Mouse (Mus musculus): ENCODE results near the gene Ube4a.

The Ube4a gene

GRCm38 (mm10) chr9:44965126-44965832 lies at the start of gene Ube4a:
Gene Ube4a, minus strand, starts transcription at chr9:44965600.
- peak; percentile 99 for DNase-seq

DNA sequence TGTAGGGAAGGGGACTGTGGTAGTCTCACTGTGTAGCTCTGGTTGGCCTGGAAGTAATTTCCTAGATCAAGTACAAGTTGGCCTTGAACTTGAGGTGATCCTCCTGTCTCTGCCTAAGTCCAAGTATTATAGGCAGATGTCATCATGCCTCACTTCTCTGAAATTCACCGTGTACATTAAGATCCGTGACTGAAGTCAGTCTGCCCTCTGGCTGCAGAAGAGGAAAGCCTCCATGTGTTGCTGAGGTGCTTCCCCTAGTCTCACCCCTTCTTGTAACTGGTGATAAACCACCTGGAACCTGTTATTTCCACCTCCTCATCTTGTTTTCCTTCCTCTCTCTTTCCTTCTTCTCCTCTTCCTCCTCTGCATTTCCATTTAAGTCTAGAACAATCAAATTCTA lies 49.5 kb upstream of the Ube4a start:
- peak; percentile 57 for DNase-seq

DNA sequence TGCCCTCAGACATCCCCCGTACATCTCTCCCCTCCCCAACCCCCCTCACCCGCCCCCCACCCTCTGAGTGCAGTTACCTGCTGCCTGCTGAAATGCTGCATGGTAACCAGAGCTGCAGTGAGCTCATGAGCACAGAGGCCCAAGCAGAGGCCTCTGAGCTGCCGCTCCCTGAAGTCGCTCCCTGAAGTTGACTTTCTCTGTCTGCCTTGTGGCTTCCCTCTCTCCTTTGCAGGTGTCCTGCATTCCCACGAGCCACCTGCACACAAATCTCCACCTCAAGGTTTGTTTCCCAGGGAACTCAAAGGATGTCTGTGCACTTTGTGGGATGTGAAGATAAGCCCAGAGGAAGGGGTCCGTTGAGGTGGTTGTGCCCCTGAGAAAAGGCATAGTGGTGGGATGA lies 45.9 kb upstream of the Ube4a start:
- no peak for DNase-seq

DNA sequence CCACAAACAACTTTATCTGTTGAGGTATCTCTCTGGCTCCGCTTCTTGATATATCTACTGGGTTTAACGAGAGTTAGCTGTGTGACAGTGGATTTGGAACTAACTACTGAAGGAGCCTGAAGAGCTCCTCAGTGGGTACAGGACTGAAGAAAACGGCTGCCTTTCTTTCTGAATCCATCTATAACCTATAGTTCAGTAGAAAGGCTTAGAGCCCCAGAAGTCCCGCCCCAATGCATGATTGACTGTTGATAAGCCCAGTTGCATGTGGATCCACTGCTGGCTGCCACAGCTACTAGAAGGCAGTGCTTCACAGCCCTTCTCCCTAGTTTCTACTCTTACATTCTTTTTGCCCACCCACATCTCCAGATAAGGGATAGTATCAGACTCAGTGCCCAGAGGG lies 45.1 kb upstream of the Ube4a start:
- peak; percentile 83 for DNase-seq

DNA sequence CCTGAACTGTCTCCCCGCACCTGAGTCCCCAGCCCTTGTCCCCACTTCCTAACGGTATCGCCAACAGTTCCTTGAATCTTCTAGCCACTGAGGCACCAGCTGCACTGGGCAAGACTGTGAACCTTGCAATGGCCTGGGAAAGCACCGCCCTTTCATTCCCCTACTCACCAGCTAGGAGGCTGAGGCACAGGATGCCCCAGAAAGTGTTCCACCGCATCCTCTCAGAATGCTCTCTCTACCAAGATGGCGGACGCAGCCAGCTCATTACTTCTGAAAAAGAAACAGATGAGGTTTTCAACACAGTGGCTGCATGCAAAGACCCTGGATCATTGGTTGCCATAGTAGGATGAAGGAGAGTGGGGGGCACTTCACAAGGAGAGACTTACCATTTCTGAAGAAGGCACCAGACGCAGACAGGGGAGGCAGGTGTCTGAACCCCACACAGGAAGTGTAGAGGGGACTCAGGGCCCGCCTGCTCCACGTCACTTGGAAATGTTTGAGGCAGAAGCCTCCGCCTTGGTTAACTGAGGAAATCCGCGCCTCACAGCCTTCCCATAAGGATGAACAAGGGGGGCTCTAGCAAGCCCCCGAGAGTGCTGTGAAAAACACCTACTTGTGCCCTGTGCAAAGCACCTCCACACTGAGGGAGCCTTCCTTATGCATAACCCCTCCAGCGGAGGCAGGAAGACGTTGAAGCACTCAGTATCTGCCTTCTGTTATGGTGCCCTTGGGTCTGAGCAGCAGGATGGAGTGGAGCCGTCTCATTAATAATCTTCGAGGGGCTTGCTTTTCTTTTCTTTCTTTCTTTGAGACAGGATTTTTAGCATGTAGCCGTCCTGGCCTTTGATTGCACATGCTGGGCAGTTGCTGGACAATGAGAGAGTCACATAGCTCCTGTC lies 44.0 kb upstream of the Ube4a start, which contains the start of gene Cd3e:
Gene Cd3e (minus strand): TSS at position 448 of the 899 bp plus-strand sequence.
- peak; percentile 87 for DNase-seq

DNA sequence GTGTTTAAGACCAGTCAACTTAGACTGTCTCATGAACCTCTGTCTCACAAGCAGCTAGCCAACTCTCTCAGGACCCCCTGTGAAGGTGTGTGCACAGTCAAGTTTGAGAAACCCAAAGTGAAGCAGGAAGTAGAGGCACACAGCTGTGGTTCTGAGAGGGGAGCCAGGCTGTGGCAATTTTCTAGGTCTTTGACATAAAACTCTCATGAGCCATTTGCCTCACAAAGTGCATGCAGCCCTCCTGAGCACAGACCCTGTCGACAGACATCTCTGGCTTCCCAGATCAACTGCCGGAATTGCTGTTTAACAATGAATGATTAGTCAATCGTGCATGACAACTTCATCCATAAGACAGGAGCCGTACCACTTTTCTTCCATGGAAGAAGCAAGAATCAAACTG lies 42.9 kb upstream of the Ube4a start:
- DNase-seq, result peak; percentile 79

DNA sequence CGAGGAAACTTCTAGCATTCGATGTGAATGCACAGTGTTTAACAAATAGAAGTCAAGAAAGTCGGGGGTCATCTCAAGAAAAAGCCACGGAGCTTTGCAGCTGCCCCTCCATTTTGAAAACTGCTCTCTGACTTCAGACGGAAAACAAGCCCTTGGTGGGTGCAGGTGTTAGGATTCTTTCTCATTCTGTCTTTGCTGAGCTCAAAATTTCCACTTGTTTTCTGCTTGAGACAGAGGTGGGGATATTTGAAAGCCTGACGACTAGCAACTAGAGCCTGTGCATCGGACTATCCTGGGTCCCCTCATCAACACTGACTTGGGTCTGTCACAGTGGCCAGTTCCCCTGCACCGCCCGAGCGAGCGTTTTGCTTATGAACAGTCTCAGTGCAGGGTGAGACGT lies 42.0 kb upstream of the Ube4a start:
- peak; percentile 47 for DNase-seq

DNA sequence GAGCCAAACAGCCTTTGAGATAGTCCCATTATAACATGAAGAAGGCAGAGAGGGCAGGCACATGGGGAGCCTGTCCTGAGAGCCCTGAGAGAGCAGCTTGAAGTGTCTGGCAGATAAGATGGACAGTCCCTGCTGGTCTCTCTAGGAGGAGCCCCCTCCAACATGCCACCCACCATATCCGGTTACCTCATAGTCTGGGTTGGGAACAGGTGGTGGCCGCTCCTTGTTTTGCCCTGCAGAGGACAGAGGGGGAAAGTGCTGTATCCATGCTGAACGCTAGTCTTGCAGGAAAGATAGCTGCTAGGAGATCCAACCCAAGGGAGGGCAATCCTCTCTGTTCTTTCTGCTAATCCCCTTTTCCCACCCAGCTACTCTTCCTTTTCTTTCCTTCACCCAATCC lies 34.8 kb upstream of the Ube4a start:
- DNase-seq, result no peak

DNA sequence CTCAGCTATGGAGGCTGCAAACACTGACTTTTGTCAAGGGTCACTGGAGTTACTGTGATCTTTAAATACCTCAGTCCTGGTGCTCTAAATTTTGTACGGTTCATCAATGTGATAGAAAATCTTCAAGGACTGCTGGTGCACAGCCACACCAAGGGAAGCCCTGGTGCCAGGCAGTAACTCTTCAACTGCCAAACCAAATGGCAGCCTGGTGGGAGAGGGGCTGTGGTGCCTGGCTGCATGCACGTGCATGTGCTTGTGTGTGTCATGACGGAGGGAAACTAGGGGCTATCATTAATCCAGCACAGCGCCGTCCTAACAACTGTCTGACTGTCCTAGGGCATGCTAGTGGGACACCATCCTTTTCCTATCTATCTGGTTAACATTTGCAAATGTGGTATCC lies 34.4 kb upstream of the Ube4a start:
- DNase-seq, result no peak

DNA sequence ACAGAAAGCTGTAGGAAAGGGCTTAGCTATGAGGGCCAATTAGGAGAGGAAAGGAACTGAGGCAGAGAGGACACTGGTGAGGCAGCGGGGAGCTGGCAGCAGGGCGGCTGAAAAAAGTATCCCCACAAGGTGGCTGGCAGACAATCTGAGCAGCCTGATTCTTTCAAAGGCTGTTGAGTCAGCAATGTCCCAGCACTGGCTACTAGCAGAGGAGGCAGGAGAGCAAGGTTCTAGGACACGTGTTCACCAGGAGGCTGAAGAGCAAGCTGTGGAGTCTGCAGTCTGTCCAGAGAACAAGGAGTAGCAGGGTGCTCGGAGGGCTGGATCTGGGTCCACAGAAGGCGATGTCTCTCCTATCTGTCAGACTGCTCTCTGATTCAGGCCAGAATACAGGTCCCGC lies 33.8 kb upstream of the Ube4a start:
- peak; percentile 61 for DNase-seq

- DNase-seq, result peak; percentile 71
Observed at GRCm38 (mm10) chr9:44998138-44998537, 32.7 kb upstream of the Ube4a start.

GRCm38 (mm10) chr9:44996590-44996989 lies 31.2 kb upstream of the Ube4a start:
- peak; percentile 70 for DNase-seq

DNA sequence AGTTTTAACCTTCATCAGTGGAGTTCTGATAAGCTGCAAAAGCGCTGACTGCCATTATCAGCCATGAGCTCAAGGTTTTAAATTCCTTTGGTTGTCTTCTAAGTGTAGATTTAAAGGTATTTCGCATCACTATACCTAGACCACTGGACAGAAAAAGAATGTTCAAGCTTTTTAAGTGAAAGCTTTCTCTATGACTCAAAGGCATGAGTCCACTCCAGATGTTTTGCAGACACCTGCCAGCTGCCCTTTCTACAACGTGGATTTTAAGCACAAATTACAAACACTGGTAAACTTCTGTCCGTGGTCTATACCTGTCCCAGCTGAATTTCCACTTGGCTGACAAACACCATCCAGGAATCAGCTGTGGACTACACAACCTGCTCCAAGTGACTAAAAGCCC lies 29.6 kb upstream of the Ube4a start:
- DNase-seq, result no peak

- no peak for DNase-seq
Observed at GRCm38 (mm10) chr9:44993268-44993667, 27.9 kb upstream of the Ube4a start.

GRCm38 (mm10) chr9:44992271-44992670 lies 26.9 kb upstream of the Ube4a start:
- no peak for DNase-seq

DNA sequence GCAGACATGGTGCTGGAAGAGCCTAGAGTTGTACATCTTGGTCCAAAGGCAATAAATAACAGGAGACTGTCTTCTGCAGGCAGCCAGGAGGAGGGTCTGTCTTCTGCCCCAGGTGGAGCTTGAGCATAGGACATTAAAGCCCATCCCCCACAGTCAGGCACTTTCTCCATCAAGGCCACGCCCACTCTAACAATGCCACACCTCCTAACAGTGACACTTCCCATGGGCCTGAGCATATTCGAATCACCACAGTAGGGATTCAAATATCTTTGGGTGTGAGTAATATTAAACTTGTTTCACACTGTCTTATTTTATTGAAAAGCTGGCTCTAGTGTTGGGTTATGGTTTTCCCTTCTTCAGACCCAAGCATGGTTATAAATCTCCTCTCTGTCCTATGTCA lies 26.4 kb upstream of the Ube4a start:
- DNase-seq, result no peak

DNA sequence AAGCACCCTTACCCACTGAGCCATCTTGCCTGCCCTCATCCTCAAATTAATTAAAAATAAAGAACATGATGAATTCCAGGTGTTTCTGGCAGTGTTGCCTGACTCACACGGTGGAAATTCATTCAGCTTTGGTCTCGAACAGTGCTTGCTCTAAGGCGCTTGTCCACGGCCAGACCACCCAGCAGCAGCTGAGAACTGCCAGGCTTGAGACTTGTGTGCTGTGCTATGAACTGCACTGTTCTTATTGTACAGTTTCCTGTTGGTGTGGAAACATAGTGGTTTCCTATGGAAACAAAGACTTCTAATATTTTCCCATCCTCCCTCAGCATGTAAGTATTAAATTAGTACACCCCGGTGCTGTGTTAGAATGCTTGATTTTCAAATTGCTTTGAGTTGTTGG lies 21.6 kb upstream of the Ube4a start:
- no peak for DNase-seq

DNA sequence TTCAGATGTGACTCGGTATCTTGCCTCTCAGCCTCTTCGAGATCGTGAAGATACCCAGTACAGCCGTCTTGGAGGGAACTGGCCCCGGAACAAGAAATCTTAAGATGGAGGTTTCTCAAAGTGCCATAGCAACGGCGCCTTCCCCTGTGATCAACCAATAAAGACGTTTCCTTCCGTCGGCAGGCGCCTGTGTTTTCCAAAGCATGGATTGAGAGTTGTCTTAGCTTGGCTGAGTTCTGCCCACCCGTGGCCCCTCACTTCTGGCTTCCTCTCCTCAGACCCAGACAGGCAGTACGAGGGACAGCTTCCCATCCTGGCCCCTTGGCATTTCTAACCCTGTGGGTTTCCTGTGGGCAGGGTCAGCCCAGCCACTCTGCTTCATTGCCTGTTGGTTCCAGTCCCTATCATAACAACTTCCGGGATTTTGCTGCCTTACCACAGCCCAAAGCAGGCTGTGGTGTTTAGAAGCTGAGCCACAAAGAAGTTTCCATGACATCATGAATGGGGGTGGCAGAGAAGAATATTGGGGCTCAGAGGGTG lies 20.9 kb upstream of the Ube4a start:
- DNase-seq, result peak; percentile 88

DNA sequence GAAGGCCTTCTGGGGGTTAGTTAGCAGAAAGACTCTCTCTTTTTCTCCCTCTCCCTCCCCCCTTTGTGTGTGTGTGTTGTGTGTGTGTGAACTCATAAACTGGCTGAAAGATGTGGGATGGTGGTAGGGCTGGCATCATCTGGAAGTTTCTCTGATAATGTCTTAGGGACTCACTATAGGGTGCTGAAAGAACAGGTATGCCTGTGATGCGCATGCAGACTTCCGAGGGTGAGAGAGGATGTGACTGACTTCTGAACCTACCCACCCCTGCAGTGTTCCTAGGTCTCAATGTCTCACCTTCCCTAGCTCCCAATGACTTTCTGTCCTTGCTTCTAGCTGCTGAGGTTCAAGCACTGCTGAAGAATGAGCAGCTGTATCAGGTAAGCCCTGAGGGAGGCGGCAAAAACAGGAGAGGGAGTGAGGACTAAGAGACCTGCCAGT lies 20.3 kb upstream of the Ube4a start:
- peak; percentile 58 for DNase-seq

- no peak for DNase-seq
Observed at GRCm38 (mm10) chr9:44983001-44983400, 17.6 kb upstream of the Ube4a start.

- peak; percentile 59 for DNase-seq
Observed at GRCm38 (mm10) chr9:44982531-44982930, 17.1 kb upstream of the Ube4a start.

DNA sequence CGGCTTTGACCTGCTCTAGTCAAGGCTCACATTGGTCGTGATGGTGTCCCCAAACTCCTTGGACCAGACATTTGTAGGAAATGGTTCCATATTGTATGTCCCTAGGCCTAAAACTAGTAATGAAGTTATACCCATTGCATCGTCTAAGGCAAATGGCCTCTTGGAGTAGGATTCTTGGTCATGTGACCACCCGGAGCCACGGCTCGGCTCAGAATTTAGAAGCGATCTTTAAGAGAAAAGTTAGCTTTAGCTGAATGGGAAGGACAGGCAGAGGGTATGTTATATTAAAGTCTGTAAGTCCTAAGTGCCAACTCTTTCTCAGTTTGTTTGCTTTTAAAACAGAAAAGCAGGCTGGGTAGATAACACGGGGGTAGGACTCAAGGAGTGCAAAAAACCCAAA lies 16.7 kb upstream of the Ube4a start:
- no peak for DNase-seq

- DNase-seq, result peak; percentile 79
Observed at GRCm38 (mm10) chr9:44981676-44982075, 16.3 kb upstream of the Ube4a start, which contains the start of gene Cd3d. Gene Cd3d, plus strand, starts transcription at chr9:44981786.

DNA sequence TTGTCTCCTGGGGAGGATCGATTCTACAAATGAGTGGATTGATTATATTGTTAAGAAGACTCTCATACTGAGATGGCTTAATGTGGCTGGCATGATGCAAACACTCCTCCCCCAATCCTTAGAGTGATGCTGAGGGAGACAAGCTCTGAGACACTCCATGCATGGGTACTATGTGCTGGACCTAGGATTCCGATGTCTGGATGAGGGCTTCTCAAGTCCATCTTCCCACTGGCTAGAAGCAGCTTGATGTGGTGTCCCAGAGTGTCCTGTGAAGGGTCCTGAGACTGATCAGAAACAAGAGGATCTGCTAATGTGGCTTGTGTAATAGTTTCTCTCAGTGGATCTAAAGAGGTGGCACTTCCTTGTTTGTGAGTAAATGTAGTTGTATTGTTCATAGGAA lies 15.7 kb upstream of the Ube4a start:
- no peak for DNase-seq

Measured in thymus, postnatal 14 days (tissue).